Mouse (Mus musculus): ENCODE results near the gene Vps37c. TPM values are rescaled to one million over a fixed set of nuclear protein-coding genes. Genes with fewer than 3 reads are reported as not detected.

Vps37c gene
- total and polyA plus RNA-seq, 3 experiments, result 8.1 to 11.9 TPM; not detected in 1

Other genes with a start within 250 kb of the Vps37c start
- not detected in 2 replicates for gene Lrrc10b, start 231.3 kb upstream of the Vps37c start, total RNA-seq (2012; rRNA removed)
- gene Lrrc10b, start 231.3 kb upstream of the Vps37c start, polyA plus RNA-seq (2012; ENCODE audit: insufficient read depth in 1 of 2, insufficient read length in 2 of 2, low read depth in 1 of 2, low replicate concordance in 2 of 2, missing spikeins in 1 of 2), result not detected
- 0.19 and 0.23 TPM in 2 replicates for gene Ppp1r32, start 205.8 kb upstream of the Vps37c start, total RNA-seq (2012; rRNA removed)
- under 1 TPM in 1 of 2 experiments, not detected in 1; 0.57 TPM for gene Ppp1r32, start 205.8 kb upstream of the Vps37c start, polyA plus RNA-seq (2012; ENCODE audit: insufficient read depth in 1 of 2, insufficient read length in 2 of 2, low read depth in 1 of 2, low replicate concordance in 2 of 2, missing spikeins in 1 of 2)
- 36.2 and 36.9 TPM in 2 replicates for gene Cpsf7, start 163.5 kb upstream of the Vps37c start, total RNA-seq (2012; rRNA removed)
- 100 to 1,000 TPM in 1 of 2 experiments, 10 to 100 TPM in 1; 69.8 to 183 TPM for gene Cpsf7, start 163.5 kb upstream of the Vps37c start, polyA plus RNA-seq (2012; ENCODE audit: insufficient read depth in 1 of 2, insufficient read length in 2 of 2, low read depth in 1 of 2, low replicate concordance in 2 of 2, missing spikeins in 1 of 2)
- 61.2 and 68.5 TPM in 2 replicates for gene Sdhaf2, start 162.6 kb upstream of the Vps37c start, total RNA-seq (2012; rRNA removed)
- gene Sdhaf2, start 162.6 kb upstream of the Vps37c start, polyA plus RNA-seq (2012; ENCODE audit: insufficient read depth in 1 of 2, insufficient read length in 2 of 2, low read depth in 1 of 2, low replicate concordance in 2 of 2, missing spikeins in 1 of 2), result 10 to 100 TPM in 1 of 2 experiments, not detected in 1; 74.6 TPM
- 38.5 and 48.0 TPM in 2 replicates for gene Tmem216, start 132.5 kb upstream of the Vps37c start, total RNA-seq (2012; rRNA removed)
- 10 to 100 TPM in 1 of 2 experiments, not detected in 1; 48.1 TPM for gene Tmem216, start 132.5 kb upstream of the Vps37c start, polyA plus RNA-seq (2012; ENCODE audit: insufficient read depth in 1 of 2, insufficient read length in 2 of 2, low read depth in 1 of 2, low replicate concordance in 2 of 2, missing spikeins in 1 of 2)
- 7.6 and 9.0 TPM in 2 replicates for gene Cyb561a3, start 111.6 kb upstream of the Vps37c start, total RNA-seq (2012; rRNA removed)
- gene Cyb561a3, start 111.6 kb upstream of the Vps37c start, polyA plus RNA-seq (2012; ENCODE audit: insufficient read depth in 1 of 2, insufficient read length in 2 of 2, low read depth in 1 of 2, low replicate concordance in 2 of 2, missing spikeins in 1 of 2), result 10 to 100 TPM in 1 of 2 experiments, not detected in 1; 14.3 TPM
- gene Tmem138, start 111.4 kb upstream of the Vps37c start, total RNA-seq (2012; rRNA removed), result 10.8 and 11.9 TPM in 2 replicates
- gene Tmem138, start 111.4 kb upstream of the Vps37c start, polyA plus RNA-seq (2012; ENCODE audit: insufficient read depth in 1 of 2, insufficient read length in 2 of 2, low read depth in 1 of 2, low replicate concordance in 2 of 2, missing spikeins in 1 of 2), result 10 to 100 TPM in 1 of 2 experiments, not detected in 1; 25.2 TPM
- 363 and 365 TPM in 2 replicates for gene Ddb1, start 83.4 kb upstream of the Vps37c start, total RNA-seq (2012; rRNA removed)
- gene Ddb1, start 83.4 kb upstream of the Vps37c start, polyA plus RNA-seq (2012; ENCODE audit: insufficient read depth in 1 of 2, insufficient read length in 2 of 2, low read depth in 1 of 2, low replicate concordance in 2 of 2, missing spikeins in 1 of 2), result 100 to 1,000 TPM; 116 to 459 TPM
- 3.6 and 3.7 TPM in 2 replicates for gene Tkfc, start 83.1 kb upstream of the Vps37c start, total RNA-seq (2012; rRNA removed)
- 10 to 100 TPM in 1 of 2 experiments, not detected in 1; 12.8 TPM for gene Tkfc, start 83.1 kb upstream of the Vps37c start, polyA plus RNA-seq (2012; ENCODE audit: insufficient read depth in 1 of 2, insufficient read length in 2 of 2, low read depth in 1 of 2, low replicate concordance in 2 of 2, missing spikeins in 1 of 2)
- 0.04 and 0.23 TPM in 2 replicates for gene Vwce, start 54.5 kb upstream of the Vps37c start, total RNA-seq (2012; rRNA removed)
- gene Vwce, start 54.5 kb upstream of the Vps37c start, polyA plus RNA-seq (2012; ENCODE audit: insufficient read depth in 1 of 2, insufficient read length in 2 of 2, low read depth in 1 of 2, low replicate concordance in 2 of 2, missing spikeins in 1 of 2), result 100 to 1,000 TPM in 1 of 2 experiments, 1 to 10 TPM in 1; 1.8 to 666 TPM
- not detected in 2 replicates for gene Pga5, start 10.7 kb upstream of the Vps37c start, total RNA-seq (2012; rRNA removed)
- gene Pga5, start 10.7 kb upstream of the Vps37c start, polyA plus RNA-seq (2012; ENCODE audit: insufficient read depth in 1 of 2, insufficient read length in 2 of 2, low read depth in 1 of 2, low replicate concordance in 2 of 2, missing spikeins in 1 of 2), result not detected
- gene Cd5, start 50.3 kb downstream of the Vps37c start, total RNA-seq (2012; rRNA removed), result not detected in 2 replicates
- gene Cd5, start 50.3 kb downstream of the Vps37c start, polyA plus RNA-seq (2012; ENCODE audit: insufficient read depth in 1 of 2, insufficient read length in 2 of 2, low read depth in 1 of 2, low replicate concordance in 2 of 2, missing spikeins in 1 of 2), result not detected
- gene Cd6, start 141.3 kb downstream of the Vps37c start, total RNA-seq (2012; rRNA removed), result not detected in 2 replicates
- gene Cd6, start 141.3 kb downstream of the Vps37c start, polyA plus RNA-seq (2012; ENCODE audit: insufficient read depth in 1 of 2, insufficient read length in 2 of 2, low read depth in 1 of 2, low replicate concordance in 2 of 2, missing spikeins in 1 of 2), result not detected
- gene Slc15a3, start 151.0 kb downstream of the Vps37c start, total RNA-seq (2012; rRNA removed), result not detected in 2 replicates
- gene Slc15a3, start 151.0 kb downstream of the Vps37c start, polyA plus RNA-seq (2012; ENCODE audit: insufficient read depth in 1 of 2, insufficient read length in 2 of 2, low read depth in 1 of 2, low replicate concordance in 2 of 2, missing spikeins in 1 of 2), result not detected
- not detected in 2 replicates for gene Tmem132a, start 181.2 kb downstream of the Vps37c start, total RNA-seq (2012; rRNA removed)
- gene Tmem132a, start 181.2 kb downstream of the Vps37c start, polyA plus RNA-seq (2012; ENCODE audit: insufficient read depth in 1 of 2, insufficient read length in 2 of 2, low read depth in 1 of 2, low replicate concordance in 2 of 2, missing spikeins in 1 of 2), result not detected
- gene Tmem109, start 193.3 kb downstream of the Vps37c start, total RNA-seq (2012; rRNA removed), result 20.6 and 30.4 TPM in 2 replicates
- gene Tmem109, start 193.3 kb downstream of the Vps37c start, polyA plus RNA-seq (2012; ENCODE audit: insufficient read depth in 1 of 2, insufficient read length in 2 of 2, low read depth in 1 of 2, low replicate concordance in 2 of 2, missing spikeins in 1 of 2), result 10 to 100 TPM in 1 of 2 experiments, not detected in 1; 42.4 TPM
- 154 and 158 TPM in 2 replicates for gene Prpf19, start 206.5 kb downstream of the Vps37c start, total RNA-seq (2012; rRNA removed)
- 100 to 1,000 TPM; 128 to 363 TPM for gene Prpf19, start 206.5 kb downstream of the Vps37c start, polyA plus RNA-seq (2012; ENCODE audit: insufficient read depth in 1 of 2, insufficient read length in 2 of 2, low read depth in 1 of 2, low replicate concordance in 2 of 2, missing spikeins in 1 of 2)
- not detected in 2 replicates for gene Zp1, start 231.9 kb downstream of the Vps37c start, total RNA-seq (2012; rRNA removed)
- gene Zp1, start 231.9 kb downstream of the Vps37c start, polyA plus RNA-seq (2012; ENCODE audit: insufficient read depth in 1 of 2, insufficient read length in 2 of 2, low read depth in 1 of 2, low replicate concordance in 2 of 2, missing spikeins in 1 of 2), result not detected
- 0.33 and 0.46 TPM in 2 replicates for gene Ptgdr2, start 248.4 kb downstream of the Vps37c start, total RNA-seq (2012; rRNA removed)
- gene Ptgdr2, start 248.4 kb downstream of the Vps37c start, polyA plus RNA-seq (2012; ENCODE audit: insufficient read depth in 1 of 2, insufficient read length in 2 of 2, low read depth in 1 of 2, low replicate concordance in 2 of 2, missing spikeins in 1 of 2), result under 1 TPM in 1 of 2 experiments, not detected in 1; 0.31 TPM

Data from MEL (cell line).